Mouse (Mus musculus) limb, embryonic 14.5 days (tissue): ENCODE data around the gene Gm37240. TPM values are rescaled to one million over a fixed set of nuclear protein-coding genes. Genes with fewer than 3 reads are reported as not detected.
A peak's percentile ranks its signal among the peaks of the same experiment; 100 is the strongest.

Experiments
- ATAC-seq: fragments of 200-750 bp; cut with Nextera tagmentation; 2 replicates; pipeline ENCODE4 v1.8.0; 2017; ENCODE audit warnings: low read depth, moderate number of reproducible peaks, moderate TSS enrichment; ENCODE audit not compliant: low FRiP score
- DNase-seq: peaks from one replicate; pipeline ENCODE4 v3.0.0-alpha.2; 2015; ENCODE audit warnings: low spot score
- H3K27ac ChIP-seq: fragments of 300-500 bp; sonication (generic); replicated peaks from 2 replicates; pipeline ENCODE4 v1.5.1; 2014; ENCODE audit warnings: low read depth, mild to moderate bottlenecking, low read length, moderate library complexity, mixed read lengths
- H3K27me3 ChIP-seq: fragments of 300-500 bp; sonication (generic); 2 replicates; pipeline ENCODE4 v1.6.1; 2014; ENCODE audit warnings: low read length, mixed read lengths; ENCODE audit not compliant: control insufficient read depth, insufficient read depth
- H3K36me3 ChIP-seq: fragments of 300-500 bp; sonication (generic); 2 replicates; pipeline ENCODE4 v1.6.1; 2014; ENCODE audit warnings: mild to moderate bottlenecking, low read length, moderate library complexity, mixed read lengths; ENCODE audit not compliant: control insufficient read depth, insufficient read depth
- H3K4me1 ChIP-seq: fragments of 300-500 bp; sonication (generic); 2 replicates; pipeline ENCODE4 v1.6.1; 2014; ENCODE audit warnings: antibody characterized with exemption, low read length, mixed read lengths; ENCODE audit not compliant: control insufficient read depth, insufficient read depth
- H3K4me2 ChIP-seq: fragments of 300-500 bp; sonication (generic); replicated peaks from 2 replicates; pipeline ENCODE4 v1.6.1; 2014; ENCODE audit warnings: low read depth, mild to moderate bottlenecking, low read length, moderate library complexity; ENCODE audit not compliant: severe bottlenecking
- H3K4me3 ChIP-seq: fragments of 300-500 bp; sonication (generic); replicated peaks from 2 replicates; pipeline ENCODE4 v1.5.1; 2014; ENCODE audit warnings: low read length
- H3K9ac ChIP-seq: fragments of 300-500 bp; sonication (generic); 2 replicates; pipeline ENCODE4 v1.6.1; 2014; ENCODE audit warnings: mild to moderate bottlenecking, low read depth, low read length, moderate library complexity; ENCODE audit not compliant: severe bottlenecking
- H3K9me3 ChIP-seq: fragments of 300-500 bp; sonication (generic); 2 replicates; pipeline ENCODE4 v1.6.1; 2016; ENCODE audit warnings: low read length; ENCODE audit not compliant: control insufficient read depth
- POLR2A ChIP-seq: fragments of 200-500 bp; IDR thresholded peaks from 2 replicates; pipeline ENCODE4 v1.8.0; 2012; ENCODE audit warnings: inconsistent platforms, mild to moderate bottlenecking, moderate library complexity, borderline replicate concordance; ENCODE audit not compliant: insufficient read depth, insufficient read length; ENCODE audit errors: extremely low read depth
- WGBS: fragments of 180-500 bp; shearing (Covaris S2); extraction: QIAGEN DNeasy Blood & Tissue Kit; methylation state at CpG from one replicate; pipeline ENCODE4 v1.1.7; 2014; 5-methylcytosine and 5-hydroxymethylcytosine counted together
- polyA plus RNA-seq, 2 experiments: library from polyadenylated mRNA; depleted of rRNA in 1 of 2; stranded (reverse) in 1 of 2; unstranded in 1 of 2; fragments of >200 nt; fragmentation: Nextera tagmentation in 1 of 2; extraction: Ambion mirVana in 1 of 2; gene quantifications; 2 replicates each; pipeline versions ENCODE4 v1.2.1 to v1.2.3; 2012 to 2014

Gene Gm37240
- polyA plus RNA-seq, 2 experiments, result 2.0 to 13.4 TPM

- Histone ChIP-seq H3K27ac (no peak overlapping the region), H3K9ac (no peak overlapping the region), H3K9me3 (no peaks in the 10 kb centered on the region), H3K4me2 (no peak overlapping the region), H3K27me3 (no peaks in the 10 kb centered on the region), H3K4me1 (no peaks in the 10 kb centered on the region), H3K4me3 (no peak overlapping the region), H3K36me3 (no peaks in the 10 kb centered on the region)
- DNase-seq (peak; percentile 9), ATAC-seq (no peak)
- WGBS, result 53% methylated on average over 1 of the region's 1 CpGs
- TF ChIP-seq POLR2A, result no peak
These were observed 973.0 kb downstream of the Gm37240 start for GRCm38 (mm10) chr3:84914284-84914683.

DNA sequence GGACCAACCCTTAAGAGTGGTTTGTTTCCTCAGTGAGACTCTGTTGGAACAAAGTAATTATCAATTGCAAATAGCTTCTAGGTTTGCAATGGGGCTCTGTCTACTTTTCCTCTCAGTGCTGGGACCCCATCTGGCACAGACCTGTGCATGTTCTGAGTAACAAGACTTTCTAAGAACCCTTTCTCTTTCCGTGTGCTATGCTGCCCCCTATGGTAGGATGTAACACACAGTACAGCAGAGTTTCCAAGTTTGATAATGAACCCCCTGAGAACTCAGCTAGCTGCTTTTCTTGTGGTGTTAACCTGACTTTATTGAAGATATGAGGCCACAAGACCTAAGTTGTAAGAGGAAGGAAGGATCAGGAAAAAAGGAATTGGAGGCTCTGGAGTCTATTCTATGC, 980.8 kb downstream of the Gm37240 start:
- Histone ChIP-seq H3K4me3 (no peak overlapping the region), H3K36me3 (no peaks in the 10 kb centered on the region), H3K9me3 (no peaks in the 10 kb centered on the region), H3K27me3 (no peaks in the 10 kb centered on the region), H3K4me2 (no peak overlapping the region), H3K27ac (no peak overlapping the region), H3K9ac (no peak overlapping the region), H3K4me1 (no peaks in the 10 kb centered on the region)
- no peak for ATAC-seq
- DNase-seq, result peak; percentile 18
- WGBS, result 22% methylated on average over 1 of the region's 1 CpGs
- TF ChIP-seq POLR2A, result no peak

DNA sequence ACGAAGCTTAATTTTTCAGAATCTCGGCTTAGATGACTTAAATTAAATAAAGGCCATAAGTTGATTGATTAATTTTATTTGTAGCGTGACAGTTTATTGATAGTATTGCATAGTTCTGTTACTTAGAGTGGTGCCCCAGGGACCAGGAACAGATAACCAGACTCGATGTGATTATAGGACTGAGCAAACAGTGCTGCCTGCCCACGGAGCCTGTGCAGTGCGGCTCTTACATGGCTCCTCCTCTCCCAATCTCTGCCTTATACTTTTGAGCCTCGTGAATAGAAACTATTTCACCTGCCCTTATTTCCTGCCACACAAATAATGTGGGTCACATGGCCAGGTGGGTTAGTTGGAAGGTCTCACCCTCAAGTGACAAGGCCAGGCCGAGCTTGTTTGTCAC, 989.4 kb downstream of the Gm37240 start:
- ATAC-seq (no peak), DNase-seq (no peak)
- WGBS, result 89% methylated on average over 8 of the region's 8 CpGs
- H3K4me1 ChIP-seq, result no peaks in the 10 kb centered on the region
- H3K9me3 ChIP-seq, result no peaks in the 10 kb centered on the region
- H3K9ac ChIP-seq, result no peak overlapping the region
- no peak overlapping the region for H3K27ac ChIP-seq
- no peak overlapping the region for H3K4me2 ChIP-seq
- H3K27me3 ChIP-seq, result no peaks in the 10 kb centered on the region
- no peak overlapping the region for H3K4me3 ChIP-seq
- TF ChIP-seq POLR2A, result no peak
- no peaks in the 10 kb centered on the region for H3K36me3 ChIP-seq

DNA sequence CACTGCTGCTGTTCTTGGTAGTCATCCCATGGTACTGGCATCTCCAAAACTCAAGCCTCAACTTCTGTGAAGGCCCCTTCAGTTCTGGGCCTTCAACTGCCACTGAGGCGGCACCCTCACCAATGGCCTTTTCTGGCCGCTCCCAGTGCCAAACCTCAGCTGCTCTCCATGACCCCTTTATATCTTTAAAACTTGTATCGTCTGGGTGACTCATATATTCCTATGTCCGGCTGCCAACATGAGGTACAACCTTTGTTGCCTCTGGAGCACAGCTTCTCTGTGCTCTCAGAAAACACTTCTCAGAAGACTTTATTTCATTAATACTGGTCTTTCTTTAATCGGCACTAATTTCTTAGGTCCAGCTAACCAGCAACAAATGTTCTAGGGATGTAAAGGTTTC, 996.3 kb downstream of the Gm37240 start:
- Histone ChIP-seq H3K4me2 (no peak overlapping the region), H3K9ac (no peak overlapping the region), H3K27me3 (no peaks in the 10 kb centered on the region), H3K27ac (no peak overlapping the region), H3K4me1 (no peaks in the 10 kb centered on the region), H3K36me3 (no peaks in the 10 kb centered on the region), H3K9me3 (no peaks in the 10 kb centered on the region), H3K4me3 (no peak overlapping the region)
- ATAC-seq, result no peak
- TF ChIP-seq POLR2A, result no peak
- no peak for DNase-seq
- WGBS, result 94% methylated on average over 5 of the region's 5 CpGs

GRCm38 (mm10) chr3:84889648-84890047, 997.7 kb downstream of the Gm37240 start:
- TF ChIP-seq POLR2A, result no peak
- Histone ChIP-seq H3K27me3 (no peaks in the 10 kb centered on the region), H3K4me2 (no peak overlapping the region), H3K4me1 (no peaks in the 10 kb centered on the region), H3K36me3 (no peaks in the 10 kb centered on the region), H3K27ac (no peak overlapping the region), H3K9ac (no peak overlapping the region), H3K4me3 (no peak overlapping the region), H3K9me3 (no peaks in the 10 kb centered on the region)
- WGBS, result 58% methylated on average over 1 of the region's 1 CpGs
- DNase-seq (peak; percentile 45), ATAC-seq (no peak)
